Mouse (Mus musculus) frontal cortex, postnatal 14 days (tissue): ENCODE data around the gene Slc25a18.

Experiments used
- DNase-seq, 2 experiments: peaks; one replicate each; pipeline ENCODE4 v3.0.0; 2022; ENCODE audit warnings: low spot score in 2 of 2

Gene Slc25a18

DNA sequence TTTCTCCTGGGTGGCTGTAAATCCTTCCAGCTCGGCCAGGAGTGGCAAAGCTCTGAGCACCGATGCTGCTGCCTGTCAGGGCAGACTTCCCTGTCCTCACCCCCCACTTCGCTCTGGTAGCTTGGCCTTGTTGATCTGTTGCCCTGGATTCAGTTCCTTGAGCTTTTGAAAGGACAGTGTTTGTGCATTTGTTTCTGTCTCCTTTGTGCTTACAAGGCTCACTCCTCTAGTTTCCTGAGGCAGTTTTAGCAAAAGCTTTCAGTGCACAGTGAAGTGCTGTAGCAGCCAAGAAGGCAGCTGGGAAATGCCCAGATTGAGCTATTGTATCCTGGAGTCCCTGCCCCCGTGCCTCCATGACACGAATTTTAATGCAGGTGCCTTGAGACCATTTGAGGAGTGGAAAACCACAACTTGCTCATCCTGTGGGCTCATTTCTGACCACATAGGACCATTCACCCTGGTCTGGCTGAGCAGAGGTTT is at the start of gene Slc25a18:
TSS of gene Slc25a18 (plus strand) at position 430 of the 480 bp plus-strand sequence.
- DNase-seq, result no peak

DNA sequence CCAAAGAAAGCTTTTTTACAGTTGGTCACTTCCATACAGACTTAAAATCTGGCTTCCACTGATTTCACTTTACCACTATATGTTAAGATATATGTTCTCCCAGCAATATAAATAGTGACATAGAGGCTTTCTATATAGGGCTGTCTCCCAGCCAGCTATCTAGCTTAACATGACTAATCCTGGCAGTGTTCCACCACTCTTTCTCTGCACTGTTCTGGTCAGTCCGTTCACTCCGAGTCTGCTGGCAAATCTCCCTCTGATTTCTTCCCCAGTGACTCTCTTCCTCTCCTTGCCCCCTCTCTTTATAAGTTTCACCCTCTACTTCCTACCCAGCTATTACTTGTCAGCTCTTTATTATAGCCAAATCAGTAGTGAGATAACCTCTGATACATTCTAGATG is 47.4 kb upstream of the Slc25a18 start:
- no peak for DNase-seq

DNA sequence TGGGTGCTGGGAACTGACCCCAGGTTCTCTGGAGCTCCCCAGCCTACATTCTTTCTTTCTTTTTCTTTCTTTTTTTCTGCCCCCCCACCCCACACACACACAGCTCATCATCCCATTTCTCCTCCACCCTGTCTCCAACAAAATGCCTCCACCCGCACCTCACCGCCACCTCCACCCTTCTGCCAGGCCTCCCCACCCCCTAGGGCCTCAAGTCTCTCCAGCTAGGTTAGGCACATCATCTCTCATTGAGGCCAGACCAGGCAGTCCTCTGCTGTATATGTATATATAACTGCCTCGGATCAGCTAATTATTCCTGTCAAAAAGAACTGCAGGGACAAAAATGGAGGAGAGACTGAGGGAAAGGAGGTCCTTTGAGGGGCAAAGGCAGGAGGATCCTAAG is 37.4 kb upstream of the Slc25a18 start:
- no peak for DNase-seq

DNA sequence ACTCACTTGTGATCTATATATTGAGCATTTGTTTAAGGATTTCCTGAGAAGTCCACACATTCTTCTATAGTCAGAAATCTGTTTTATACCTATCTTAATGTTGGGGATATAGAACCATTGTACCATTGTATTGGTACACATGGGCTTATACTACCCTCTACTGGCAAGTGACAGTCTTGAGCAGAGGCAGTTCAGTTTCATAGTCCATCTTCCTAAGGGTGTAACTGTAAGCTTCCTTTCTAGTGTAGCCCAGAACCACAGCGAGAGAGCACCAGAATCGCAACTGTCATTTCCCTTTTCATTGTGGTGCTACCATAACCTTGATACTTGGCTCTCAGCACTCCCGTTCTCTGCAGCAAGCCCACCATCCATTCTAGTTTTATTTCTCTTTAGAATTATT is 36.8 kb upstream of the Slc25a18 start:
- no peak for DNase-seq

DNA sequence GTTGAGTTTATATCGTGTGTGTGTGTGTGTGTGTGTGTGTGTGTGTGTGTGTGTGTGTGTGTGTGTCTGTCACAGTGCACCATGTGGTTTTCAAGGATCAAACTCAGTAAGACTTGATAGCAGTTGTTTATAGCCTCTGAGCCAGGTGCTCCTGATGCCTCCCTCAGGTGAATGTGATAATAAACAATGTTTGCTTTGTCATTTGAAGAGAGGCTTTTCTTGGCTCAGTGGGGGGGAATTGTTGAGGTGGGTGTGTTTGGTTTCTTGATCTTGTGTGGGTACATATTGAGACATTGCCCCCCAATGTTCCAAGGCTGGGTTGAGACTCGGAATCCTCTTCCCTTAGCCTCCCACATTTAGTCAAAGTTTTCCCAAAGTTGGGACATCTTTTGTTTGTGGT is 30.2 kb upstream of the Slc25a18 start:
- no peak for DNase-seq

DNA sequence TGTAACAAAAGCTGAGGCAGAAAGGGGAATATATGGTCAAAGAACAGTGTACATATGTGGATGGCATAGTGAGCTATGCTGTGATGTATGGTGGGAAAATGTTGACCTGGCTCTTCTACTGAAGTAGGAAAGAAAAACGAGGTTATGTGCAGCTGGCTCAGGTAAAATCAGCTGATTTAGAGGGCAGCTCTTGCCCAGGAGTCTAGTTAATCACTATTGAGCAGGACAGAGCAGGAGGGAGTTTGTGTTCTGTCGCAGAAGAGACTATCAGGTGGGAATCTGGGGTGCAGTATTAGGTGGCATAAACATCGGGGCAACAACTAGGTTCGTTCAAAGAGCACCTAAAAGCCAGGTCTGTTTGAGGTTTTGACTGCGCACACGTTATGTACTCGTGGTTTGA is 29.1 kb upstream of the Slc25a18 start:
- no peak for DNase-seq

DNA sequence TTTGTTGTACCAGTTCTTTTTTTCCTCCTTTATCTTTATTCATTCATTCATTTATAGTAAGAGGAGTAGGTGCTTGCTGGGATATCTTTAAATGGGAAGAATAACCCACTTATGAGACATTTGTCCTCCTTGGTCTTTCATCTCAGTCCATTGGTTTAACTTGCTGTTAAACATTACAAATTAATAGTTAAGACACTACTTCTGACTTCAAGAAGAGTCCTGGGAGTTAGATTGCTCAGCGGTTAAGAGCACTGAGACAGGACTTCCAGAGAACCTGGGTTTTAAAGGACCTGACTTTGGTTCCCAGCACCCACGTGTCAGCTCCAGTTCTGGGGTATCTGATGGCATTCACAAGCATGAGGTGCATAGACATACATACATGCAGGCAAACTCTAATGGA is 27.0 kb upstream of the Slc25a18 start:
- no peak for DNase-seq

DNA sequence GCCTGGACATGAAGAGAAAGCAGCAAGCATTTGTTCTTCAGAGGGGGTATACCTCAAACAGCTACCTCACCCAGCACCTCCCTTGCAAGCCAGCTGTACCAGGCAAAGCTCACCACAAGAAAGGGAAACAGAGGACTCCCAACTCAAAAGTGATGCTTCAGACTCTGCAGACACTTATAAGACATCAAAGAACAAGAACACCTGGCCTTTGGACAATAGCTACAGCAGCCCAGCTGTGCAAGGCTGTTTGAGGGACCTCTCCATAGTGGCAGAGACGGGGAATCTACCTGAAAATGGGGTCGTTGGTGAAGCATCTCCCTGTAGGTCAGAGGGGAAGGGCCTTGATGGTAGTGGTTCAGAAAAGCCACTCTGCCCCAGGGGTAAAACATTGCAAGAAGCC is 12.2 kb upstream of the Slc25a18 start:
- no peak for DNase-seq

DNA sequence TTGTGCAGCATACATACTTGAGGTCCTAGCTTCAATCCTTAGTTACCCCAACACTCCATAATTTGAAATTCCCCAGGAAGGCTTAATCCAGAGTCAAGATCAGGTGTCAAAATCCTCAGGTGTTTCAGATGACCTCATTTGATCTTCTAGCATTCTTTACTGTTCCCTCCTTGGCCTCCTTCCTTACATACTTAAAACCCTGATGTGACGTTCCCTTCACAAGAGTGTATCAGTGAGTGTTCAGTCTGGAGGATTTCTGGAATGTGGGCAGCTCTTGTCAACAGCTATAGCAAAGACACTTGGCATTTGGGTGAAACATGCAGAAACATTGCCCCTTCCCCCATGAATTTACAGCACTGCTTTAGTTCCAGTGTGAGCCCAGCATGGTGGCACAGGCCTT is 3.4 kb upstream of the Slc25a18 start:
- no peak for DNase-seq

DNA sequence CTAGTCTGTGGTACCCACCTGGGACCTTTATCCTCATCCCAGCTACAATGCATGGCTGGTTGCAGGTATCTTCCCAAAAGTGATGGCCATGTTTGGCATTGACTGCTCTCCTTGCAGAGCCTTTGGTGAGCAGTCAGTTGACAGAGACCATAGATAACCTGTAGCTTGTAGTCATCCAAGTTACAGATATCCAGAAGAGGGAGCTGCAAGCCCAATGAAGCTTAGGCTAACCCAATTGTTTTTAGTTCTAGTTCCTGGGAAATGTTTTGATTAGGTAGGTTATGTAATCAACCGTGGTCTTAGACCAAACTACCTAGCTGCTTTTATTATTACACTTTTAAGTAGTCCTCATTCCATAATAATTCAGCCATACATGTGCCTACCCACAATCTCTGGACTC is 2.0 kb upstream of the Slc25a18 start:
- no peak for DNase-seq

DNA sequence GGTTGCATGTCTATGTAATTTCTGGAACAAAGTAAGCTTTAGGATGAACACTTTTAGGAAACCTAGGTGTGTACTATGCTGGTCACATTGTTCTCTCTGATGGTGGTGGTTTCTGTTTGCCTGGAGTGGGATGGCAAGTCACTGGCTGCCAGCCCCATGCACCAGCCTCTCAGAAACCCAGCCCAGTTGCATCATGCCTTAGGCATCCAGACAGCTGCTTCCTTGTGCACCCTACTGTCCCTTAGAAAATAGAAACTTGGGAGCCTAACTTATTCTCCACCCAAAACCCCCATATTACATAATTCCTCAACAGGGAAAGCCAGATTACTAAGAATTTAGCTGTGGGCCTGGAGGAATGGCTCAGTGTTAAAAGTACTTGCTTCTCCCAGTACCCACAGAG is 1.4 kb upstream of the Slc25a18 start:
- DNase-seq, result no peak

DNA sequence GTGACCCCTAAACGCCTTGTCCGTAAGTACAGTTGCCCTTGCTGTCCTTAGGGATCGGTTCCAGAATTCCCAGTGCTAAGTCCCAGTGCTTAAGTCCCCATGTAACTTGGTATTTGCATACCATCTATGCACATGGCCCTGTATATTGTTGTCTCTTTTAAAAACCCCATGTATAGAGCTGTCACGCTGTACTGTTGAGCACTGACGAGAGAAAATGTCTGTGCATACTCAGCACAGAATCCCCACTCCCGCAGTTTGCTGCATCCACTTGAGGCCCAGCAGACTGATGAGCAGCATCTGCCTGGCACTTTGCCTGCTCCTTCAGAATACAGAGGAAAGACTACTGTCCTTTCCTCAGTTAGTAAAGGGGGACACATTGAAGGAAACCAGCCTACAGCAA is 385 bp downstream of the Slc25a18 start:
- DNase-seq, result no peak

DNA sequence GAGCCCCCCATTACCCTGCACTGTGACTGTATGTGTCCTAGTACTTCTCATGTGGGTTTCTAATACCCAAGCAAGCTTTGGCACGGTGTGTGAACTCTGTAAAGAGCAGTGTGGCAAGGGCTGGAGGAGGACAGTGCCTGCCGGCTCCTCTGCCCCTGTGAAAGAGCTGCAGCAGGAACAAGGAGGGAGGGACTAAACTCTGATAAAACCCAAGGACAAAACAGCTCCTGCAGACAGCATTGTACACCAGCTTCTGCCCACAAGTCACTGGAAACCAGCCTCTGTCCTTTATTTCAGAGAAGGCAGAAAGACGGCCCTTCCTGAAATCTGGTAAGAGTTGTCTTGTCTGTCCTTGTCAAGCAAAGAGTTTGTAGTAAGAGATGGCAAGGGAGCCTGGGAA is 2.9 kb downstream of the Slc25a18 start:
- no peak for DNase-seq

DNA sequence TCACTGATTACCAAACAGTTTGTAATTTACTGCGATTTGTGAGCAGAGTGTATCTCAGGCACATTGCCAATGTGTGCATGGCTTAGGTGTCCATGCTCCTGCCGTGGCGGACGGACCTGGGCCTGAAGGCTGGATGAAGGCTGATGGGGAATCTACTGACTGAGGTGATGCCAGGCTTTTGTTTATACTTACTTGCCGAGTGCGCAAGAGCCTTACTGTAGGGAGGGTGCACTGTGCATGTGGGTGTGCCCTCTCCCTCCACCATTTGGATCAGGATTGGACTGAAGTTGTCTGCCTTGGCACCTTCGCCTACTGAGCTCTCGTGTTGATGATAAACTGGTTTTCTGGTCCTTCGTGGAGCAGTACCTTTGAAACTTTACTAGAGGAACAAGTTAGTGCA is 4.2 kb downstream of the Slc25a18 start:
- no peak for DNase-seq

DNA sequence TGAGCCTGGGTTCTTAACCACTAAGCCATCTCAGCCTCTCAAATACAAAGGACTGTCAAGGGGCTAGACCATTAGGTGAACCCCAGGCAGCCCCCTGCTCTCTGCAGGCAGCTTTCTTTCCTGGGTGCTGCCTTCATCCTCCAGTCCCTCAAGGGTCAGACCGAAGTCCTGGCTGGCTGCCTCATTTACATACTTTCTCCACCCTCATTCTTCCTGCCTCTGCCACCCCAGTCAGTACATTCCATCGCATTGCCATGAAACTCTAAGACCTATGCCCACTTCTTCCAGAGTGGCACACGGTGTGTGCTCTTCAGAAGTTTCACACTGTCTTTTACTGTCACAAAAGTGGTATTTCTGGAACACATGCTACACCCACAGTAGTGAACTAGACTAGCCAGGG is 4.8 kb downstream of the Slc25a18 start:
- no peak for DNase-seq

DNA sequence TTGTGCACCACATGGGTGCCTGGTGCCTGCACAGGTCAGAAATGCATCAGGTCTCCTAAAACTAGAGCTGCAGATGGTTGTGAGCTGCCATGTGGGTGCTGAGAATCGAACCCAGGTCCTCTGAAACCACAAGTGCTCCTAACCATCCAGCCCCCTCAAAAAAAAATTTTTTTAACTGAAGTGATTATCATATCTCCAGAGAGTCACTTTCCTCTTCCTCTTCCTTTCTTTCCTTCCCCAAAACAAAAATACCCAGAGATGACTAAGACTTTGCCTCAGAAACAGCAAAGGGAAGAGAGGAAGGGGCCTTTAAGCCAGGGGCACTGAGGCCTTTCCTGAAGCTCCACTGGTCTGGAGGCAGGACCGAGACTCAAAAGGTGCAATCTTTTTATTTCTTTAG is 9.6 kb downstream of the Slc25a18 start:
- no peak for DNase-seq

DNA sequence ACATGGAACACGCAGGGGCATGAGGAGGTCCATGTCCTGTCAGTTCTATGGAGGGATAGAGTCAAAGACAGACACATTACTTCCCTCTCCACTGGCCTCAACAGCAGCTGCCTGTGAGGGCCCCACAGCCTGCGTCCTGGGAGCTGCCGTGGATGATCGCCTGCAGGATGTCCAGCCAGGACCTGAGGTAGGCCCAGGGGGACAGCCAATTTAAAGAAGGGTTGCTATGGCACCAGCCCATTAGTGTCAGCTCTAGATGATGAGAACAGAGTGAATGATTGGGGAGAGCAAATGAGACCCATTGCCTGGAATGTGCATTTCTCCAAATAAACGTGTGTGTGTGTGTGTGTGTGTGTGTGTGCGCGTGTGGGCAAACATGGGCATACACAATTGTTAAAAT is 11.0 kb downstream of the Slc25a18 start:
- no peak for DNase-seq

DNA sequence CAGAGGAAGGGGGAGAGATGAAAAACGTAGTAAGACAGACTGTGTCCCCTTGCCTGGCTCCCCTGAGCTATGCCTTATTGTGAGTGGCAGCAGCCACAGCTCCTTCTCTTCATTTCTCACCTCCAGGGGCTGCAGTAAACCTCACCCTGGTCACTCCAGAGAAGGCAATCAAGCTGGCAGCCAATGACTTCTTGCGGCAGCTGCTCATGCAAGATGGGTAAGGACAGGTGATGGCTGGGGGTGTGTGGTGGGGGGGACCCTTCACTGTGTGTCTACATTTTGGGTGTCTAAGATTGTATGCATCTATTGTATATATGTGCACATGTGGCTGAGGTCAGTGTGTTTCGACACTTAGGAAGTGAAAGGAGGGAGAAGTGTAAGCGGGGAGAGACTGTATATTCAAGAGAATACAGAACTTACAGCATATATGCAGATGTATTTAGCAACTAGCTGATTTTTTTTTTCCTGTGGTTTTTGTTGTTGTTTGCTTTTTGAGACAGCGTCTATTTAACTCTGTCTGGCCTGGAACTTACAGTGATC is 14.8 kb downstream of the Slc25a18 start:
- no peak for DNase-seq

DNA sequence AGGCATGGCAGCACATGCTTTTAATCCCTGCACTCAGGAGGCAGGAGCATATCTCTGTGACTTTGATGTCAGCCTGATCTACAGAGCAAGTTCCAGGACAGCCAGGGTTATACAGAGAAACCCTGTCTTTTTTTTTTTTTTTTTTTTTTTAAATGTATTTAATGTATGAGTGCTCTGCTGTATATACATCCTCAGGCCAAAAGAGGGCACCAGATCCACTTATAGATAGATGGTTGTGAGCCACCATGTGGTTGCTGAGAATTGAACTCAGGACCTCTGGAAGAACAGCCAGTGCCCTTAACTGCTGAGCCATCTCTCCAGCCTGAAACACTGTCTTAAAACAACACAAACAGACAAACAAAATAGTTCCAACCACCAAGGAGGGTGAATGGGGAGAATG is 15.5 kb downstream of the Slc25a18 start:
- DNase-seq, result no peak

DNA sequence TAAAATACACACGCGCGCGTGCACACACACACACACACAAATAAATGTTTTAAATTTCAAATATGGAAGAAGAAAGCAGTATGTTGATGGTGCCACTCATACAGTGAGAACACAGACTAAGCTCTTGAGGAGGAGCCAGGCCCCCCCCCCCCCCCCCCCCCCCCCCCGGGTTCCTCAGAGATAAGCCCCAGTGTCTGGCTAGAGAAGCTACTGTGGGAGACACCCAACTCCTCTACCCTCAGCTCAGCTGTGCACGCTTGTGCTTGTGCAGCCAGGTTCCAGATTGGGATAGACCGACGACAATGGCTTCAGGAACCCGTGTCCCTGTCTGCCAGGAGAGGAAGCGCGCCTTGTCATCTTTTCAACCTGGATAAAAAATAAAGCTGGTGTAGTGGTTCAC is 16.8 kb downstream of the Slc25a18 start:
- no peak for DNase-seq

DNA sequence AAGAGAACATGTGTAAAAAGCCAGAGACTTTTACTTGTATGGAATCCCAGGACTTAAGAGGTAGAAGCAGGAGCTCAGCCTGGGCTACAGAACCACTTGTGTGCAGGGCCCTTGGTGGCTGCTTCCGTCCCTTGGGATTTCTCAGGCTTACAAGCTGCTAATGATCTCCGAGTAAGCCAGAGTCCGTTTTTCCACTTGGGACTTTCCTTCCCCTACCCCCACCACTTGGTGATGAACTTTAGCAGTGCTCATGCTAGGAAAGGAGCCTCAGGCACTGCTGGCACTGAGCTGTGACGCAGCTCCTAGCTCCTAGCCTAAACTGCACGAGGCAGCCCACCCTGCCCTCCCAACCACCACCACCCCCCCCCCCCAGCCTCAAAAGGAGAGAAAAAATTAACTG is 17.3 kb downstream of the Slc25a18 start:
- no peak for DNase-seq

DNA sequence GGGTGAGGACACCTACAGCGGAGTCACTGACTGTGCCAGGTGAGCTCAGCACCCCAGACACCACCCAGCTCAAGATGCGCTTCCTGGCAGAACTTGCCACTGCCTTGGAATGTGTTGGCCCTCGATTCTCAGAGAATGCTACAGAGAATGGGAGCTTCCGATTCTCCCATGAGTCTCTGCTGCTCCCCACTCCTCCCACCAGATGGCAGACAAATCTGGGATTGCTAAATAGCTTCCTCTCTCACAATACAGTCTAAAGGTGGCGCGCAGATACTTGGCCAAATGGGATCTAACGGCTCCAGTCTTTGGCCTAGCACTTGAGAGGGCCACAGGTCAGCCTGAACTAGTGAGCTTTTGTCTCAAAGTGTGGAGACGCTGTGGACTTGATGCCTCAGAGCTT is 19.6 kb downstream of the Slc25a18 start:
- DNase-seq, result no peak

DNA sequence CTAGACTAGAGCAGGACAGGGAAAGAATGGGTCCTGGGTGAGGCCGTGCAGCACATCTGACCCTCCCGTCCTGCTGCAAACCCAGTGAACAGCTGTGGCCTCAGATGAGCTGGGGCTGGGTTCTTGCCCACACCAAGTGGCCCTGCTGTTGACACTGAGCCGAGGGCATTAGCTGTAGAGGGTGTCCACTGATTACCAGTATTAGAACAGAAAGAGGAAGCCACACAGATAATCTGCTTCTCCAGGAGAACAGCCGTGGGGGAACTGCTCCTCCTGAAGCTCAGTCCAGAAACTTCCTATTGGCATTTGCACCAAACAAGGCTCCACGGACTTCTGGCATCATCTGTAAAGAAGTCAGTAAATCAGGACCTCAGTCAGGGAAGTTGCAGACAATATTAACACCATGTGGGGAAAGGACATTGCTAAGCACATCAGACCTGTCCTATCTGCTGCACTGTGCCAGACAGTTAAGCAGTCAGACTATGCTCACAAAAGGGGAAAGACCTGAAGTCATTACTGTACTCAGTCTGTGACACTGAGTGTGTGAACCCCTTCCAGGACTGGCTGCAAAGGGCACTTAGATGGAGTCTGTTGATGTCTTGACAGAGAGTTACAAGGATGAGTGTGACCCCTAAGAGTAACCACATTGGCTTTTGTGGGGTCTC is 22.2 kb downstream of the Slc25a18 start:
- no peak for DNase-seq

DNA sequence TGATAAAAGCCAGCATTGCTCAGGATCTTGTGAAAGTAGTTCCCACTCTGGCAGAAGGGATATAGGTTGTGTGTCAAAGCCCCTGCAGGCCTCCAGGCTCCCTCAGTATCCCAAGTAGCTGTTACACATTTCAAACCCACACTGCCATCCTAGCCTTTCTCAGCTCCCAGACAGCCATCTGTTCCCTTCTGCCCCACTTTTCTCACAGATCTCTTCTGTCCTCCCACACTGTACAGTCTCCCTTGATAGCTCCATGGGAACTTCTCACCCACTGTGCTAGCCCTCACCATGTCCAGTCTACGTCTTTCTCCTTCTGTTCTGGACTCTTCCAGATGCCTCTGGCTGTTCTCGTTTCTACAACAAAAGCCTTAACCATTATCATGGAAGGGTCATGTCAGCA is 22.7 kb downstream of the Slc25a18 start:
- peak in 1 of 2 experiments; percentile 42 for DNase-seq
